Mouse (Mus musculus) kidney, embryonic 15.5 days (tissue): ENCODE data around the gene Dcaf5. TPM values are rescaled to one million over a fixed set of nuclear protein-coding genes. Genes with fewer than 3 reads are reported as not detected.
"Not testable (repeated sequence)": the region's sequence is repeated elsewhere in the genome, so short reads cannot be mapped to it uniquely, and the experiment has no call there.

Source experiments
- ATAC-seq: fragments of 200-750 bp; cut with Nextera tagmentation; replicated peaks from 2 replicates; pipeline ENCODE4 v1.8.0; 2017; ENCODE audit warnings: moderate TSS enrichment; ENCODE audit not compliant: low FRiP score
- H3K27ac ChIP-seq: fragments of 300-500 bp; sonication (generic); 2 replicates; pipeline ENCODE4 v1.5.1; 2015; ENCODE audit warnings: mild to moderate bottlenecking, inconsistent platforms
- H3K27me3 ChIP-seq: fragments of 300-500 bp; sonication (generic); 2 replicates; pipeline ENCODE4 v1.6.1; 2015; ENCODE audit warnings: inconsistent platforms
- H3K36me3 ChIP-seq: fragments of 300-500 bp; sonication (generic); 2 replicates; pipeline ENCODE4 v1.6.1; 2015; ENCODE audit warnings: inconsistent platforms
- H3K4me1 ChIP-seq: fragments of 300-500 bp; sonication (generic); 2 replicates; pipeline ENCODE4 v1.6.1; 2015; ENCODE audit warnings: inconsistent platforms
- H3K4me2 ChIP-seq: fragments of 300-500 bp; sonication (generic); 2 replicates; pipeline ENCODE4 v1.6.1; 2015; ENCODE audit warnings: moderate library complexity, mild to moderate bottlenecking, inconsistent platforms
- H3K4me3 ChIP-seq: fragments of 300-500 bp; sonication (generic); replicated peaks from 2 replicates; pipeline ENCODE4 v1.5.1; 2015; ENCODE audit warnings: mild to moderate bottlenecking, inconsistent platforms
- H3K9ac ChIP-seq: fragments of 300-500 bp; sonication (generic); 2 replicates; pipeline ENCODE4 v1.6.1; 2015; ENCODE audit warnings: mild to moderate bottlenecking, inconsistent platforms
- H3K9me3 ChIP-seq: fragments of 300-500 bp; sonication (generic); replicated peaks from 2 replicates; pipeline ENCODE4 v1.6.1; 2016; ENCODE audit warnings: inconsistent platforms
- WGBS: fragments of 180-500 bp; shearing (Covaris S2); methylation state at CpG from one replicate; pipeline ENCODE4 v1.1.7; 2015; ENCODE audit warnings: mixed read lengths; 5-methylcytosine and 5-hydroxymethylcytosine counted together
- polyA plus RNA-seq: library from polyadenylated mRNA; unstranded; fragments of >200 nt; fragmentation: Nextera tagmentation; extraction: Ambion mirVana; gene quantifications from 2 replicates; pipeline ENCODE4 v1.2.1, GENCODE M21; 2015

Gene Dcaf5
- polyA plus RNA-seq: 11.3 and 12.3 TPM in 2 replicates

DNA sequence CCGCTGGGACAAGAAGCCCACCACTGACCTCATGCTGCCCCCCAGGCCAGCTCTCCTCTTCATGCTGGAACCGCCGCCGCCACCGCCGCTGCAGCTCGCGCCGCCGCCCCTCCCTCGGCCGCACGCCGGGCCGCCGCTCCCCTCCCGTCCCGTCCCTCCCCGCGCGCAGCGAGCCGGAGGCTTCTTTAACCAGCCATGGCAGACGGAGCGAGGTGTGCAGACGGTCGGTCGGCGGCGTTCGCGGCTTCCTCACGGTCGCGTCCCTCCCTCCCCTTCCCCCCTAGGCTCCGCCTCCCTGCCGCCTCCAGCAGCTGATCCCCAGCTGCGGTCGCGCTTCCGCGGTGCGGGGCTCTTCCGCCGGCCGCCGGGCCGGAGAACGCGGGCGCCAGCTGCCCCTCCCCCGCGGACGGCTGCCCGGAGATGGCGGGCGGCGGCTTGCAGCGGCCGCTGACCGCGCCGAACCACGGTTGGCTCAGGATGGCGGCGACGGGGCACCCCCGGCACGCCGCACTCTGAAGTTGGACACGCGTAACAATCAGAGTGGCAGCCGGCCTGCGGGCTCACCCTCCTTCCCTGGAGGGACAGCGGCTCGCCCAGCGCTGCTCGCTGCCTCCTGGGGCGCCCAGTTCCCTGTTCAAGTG lies at the start of gene Dcaf5:
Dcaf5 (minus strand) TSS at position 266 of the 641 bp plus-strand sequence.
- Histone ChIP-seq H3K4me1 (peaks cover 20% of the 10 kb centered on the region), H3K4me2 (peak within 1 kb of the TSS; percentile 82), H3K27ac (peak within 1 kb of the TSS; percentile 98), H3K9me3 (no peaks in the 10 kb centered on the region), H3K27me3 (no peaks in the 10 kb centered on the region), H3K4me3 (peak within 1 kb of the TSS; percentile 76), H3K9ac (peak within 1 kb of the TSS; percentile 88), H3K36me3 (peaks cover 5% of the 10 kb centered on the region)
- ATAC-seq: peak; percentile 69
- WGBS: under 1% methylated on average over 65 of the region's 79 CpGs

DNA sequence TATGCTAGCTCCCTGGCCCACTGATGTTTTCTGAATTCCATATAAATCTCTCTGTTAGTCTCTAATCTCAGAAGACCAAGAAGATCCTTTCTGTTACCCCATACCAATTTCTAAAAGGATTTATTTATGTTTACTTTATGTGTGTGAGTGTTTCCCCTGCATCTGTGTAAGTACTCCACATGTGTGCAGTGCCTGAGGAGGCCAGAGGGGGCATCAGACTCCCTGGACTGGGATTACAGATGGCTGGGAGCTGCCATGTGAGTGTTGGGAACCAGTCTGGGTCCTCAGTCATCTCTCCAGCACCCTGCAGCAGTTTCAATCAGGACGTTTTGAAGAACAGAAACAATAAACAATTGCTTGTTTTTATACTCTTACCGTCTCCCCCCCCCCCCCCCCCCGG lies 47.0 kb upstream of the Dcaf5 start:
- Histone ChIP-seq H3K27me3 (no peaks in the 10 kb centered on the region), H3K4me1 (0 out of 2 replicates have a peak, but pooled peaks cover 3% of the 10 kb centered on the region), H3K4me3 (no peak overlapping the region), H3K36me3 (peaks cover 35% of the 10 kb centered on the region), H3K9ac (no peak overlapping the region), H3K4me2 (no peak overlapping the region), H3K9me3 (no peaks in the 10 kb centered on the region), H3K27ac (no peak overlapping the region)
- no peak for ATAC-seq
- WGBS: 71% methylated on average over 3 of the region's 3 CpGs

DNA sequence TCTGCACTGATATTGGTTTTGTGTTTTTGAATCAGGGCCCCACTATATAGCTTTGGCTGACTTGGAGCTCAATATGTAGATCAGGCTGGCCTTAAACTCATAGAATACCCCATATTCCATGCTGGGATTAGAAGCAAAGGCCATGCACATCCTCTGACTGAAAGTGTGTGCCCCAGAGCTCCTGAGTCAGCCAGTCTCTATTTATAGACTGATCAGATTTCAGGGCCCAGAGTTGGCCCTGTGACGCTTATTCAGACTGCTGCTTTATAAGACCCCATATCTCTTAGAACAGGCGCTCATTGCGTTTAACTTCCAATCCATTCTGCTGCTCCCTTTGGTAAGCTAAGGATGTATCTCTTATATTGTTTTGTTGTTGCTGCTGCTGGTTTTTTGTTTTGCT lies 43.6 kb upstream of the Dcaf5 start:
- H3K36me3 ChIP-seq: peaks cover 31% of the 10 kb centered on the region
- H3K27me3 ChIP-seq: no peaks in the 10 kb centered on the region
- ATAC-seq: no peak
- H3K4me3 ChIP-seq: no peak overlapping the region
- H3K4me1 ChIP-seq: no peaks in the 10 kb centered on the region
- no peak overlapping the region for H3K27ac ChIP-seq
- 85% methylated on average over 3 of the region's 3 CpGs for WGBS
- H3K9ac ChIP-seq: no peak overlapping the region
- no peak overlapping the region for H3K4me2 ChIP-seq
- H3K9me3 ChIP-seq: no peaks in the 10 kb centered on the region

DNA sequence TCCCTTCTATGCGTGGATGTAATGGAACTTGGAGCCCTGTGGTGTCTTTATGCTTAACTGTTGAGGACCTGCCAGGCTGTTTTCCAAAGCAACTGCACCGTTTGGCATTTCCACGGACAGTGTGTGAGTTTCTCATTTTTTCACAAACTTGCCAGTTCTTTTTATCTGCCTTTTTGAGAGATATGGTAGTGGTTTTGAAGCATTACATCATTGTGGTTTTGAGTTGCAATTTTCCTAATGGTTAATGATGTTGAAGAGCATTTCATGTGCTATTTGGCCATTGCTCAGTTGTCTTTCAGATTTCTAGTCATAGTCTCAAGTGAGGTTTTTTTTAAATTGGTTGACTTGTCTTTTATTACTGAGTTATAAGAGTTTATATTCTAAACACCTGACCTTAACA lies 37.3 kb upstream of the Dcaf5 start:
- H3K36me3 ChIP-seq: peaks cover 5% of the 10 kb centered on the region
- no peak overlapping the region for H3K4me3 ChIP-seq
- H3K27ac ChIP-seq: no peak overlapping the region
- H3K9ac ChIP-seq: no peak overlapping the region
- H3K9me3 ChIP-seq: no peaks in the 10 kb centered on the region
- 87% methylated on average over 3 of the region's 3 CpGs for WGBS
- no peak overlapping the region for H3K4me2 ChIP-seq
- H3K4me1 ChIP-seq: no peaks in the 10 kb centered on the region
- no peaks in the 10 kb centered on the region for H3K27me3 ChIP-seq
- ATAC-seq: no peak

DNA sequence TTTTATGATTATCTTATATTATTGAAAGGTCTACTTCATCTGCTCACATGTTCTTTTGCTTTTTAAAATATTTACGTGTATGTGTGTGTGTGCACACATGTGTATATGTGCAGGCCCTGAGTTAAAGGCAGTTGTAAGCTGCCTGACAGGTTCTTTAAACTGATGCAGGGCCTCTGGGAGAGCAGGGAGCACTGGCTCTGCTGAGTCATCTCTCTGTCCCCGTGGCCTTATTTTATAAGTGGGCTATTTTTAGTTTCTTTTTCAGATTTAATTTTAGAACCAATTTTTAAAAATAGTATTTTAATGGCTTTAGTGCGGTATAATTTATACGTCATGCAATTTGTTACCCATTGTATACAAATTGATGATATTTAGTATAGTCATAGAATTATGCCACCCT lies 35.5 kb upstream of the Dcaf5 start:
- no peak for ATAC-seq
- H3K27ac ChIP-seq: no peak overlapping the region
- 78% methylated on average over 4 of the region's 4 CpGs for WGBS

DNA sequence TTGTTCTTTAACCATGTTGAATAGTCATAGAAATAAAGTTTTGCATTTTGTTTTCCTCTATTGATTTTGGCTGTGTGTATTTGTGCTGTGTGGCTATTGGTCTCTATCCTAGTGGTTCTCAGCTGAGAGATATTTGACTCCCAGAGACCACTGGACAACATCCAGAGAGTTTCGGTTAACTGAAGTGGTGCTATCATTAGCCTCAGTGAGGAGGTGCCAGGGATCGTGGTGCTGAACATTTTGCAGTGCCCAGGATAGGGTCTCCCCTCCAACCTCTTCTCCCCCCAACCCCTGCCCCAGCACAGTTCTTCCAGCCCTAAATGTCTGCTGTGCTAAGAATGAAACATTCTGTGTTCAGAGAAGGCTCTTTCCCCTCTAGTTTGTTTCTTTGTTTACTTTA lies 33.8 kb upstream of the Dcaf5 start:
- WGBS: 83% methylated on average over 2 of the region's 2 CpGs
- no peak for ATAC-seq

More for the DNA sequence above, 35.5 kb upstream of the Dcaf5 start:
- no peaks in the 10 kb centered on the region for H3K27me3 ChIP-seq
- H3K4me2 ChIP-seq: no peak overlapping the region
- peaks cover 3% of the 10 kb centered on the region; the same call in 1 of the 2 replicates for H3K36me3 ChIP-seq
- no peaks in the 10 kb centered on the region for H3K9me3 ChIP-seq
- no peak overlapping the region for H3K4me3 ChIP-seq
- no peaks in the 10 kb centered on the region for H3K4me1 ChIP-seq
- H3K9ac ChIP-seq: no peak overlapping the region

DNA sequence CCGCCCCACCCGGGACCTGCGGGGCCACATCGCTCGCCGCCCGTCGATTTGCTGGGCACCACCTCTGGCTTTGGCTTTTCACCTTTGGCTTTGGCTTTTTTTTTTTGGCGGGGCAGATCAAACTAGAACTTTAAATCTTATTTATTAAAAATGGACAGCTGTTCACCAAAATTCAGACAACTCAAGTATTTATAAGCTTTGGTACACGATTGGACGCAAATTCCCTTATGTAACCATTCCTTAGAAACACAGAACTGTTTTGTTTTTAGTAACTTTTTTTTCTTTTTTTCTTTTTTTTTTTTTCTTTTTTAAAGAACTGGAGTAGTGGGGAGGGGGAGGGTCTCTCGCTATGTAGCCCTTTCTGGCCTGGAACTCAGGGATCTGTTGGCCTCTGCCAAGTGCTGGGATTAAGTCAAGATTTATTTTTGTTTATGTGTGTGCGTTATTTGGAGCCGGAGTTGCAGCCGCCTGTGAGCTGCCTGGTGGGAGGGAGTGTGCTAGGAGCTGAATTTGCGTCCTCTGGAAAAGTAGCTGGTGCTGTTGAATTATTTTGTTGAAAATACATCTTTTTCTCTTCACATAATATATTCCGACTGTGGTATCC lies 27.4 kb upstream of the Dcaf5 start:
- WGBS: 6% methylated on average over 17 of the region's 17 CpGs
- ATAC-seq: no peak
- Histone ChIP-seq H3K4me1 (peaks cover 8% of the 10 kb centered on the region), H3K9ac (peak overlapping the region; percentile 78), H3K27ac (peak overlapping the region; percentile 94), H3K9me3 (no peaks in the 10 kb centered on the region), H3K4me3 (peak overlapping the region; percentile 97), H3K27me3 (no peaks in the 10 kb centered on the region), H3K36me3 (no peaks in the 10 kb centered on the region), H3K4me2 (peak overlapping the region; percentile 85)

More for the DNA sequence above, 33.8 kb upstream of the Dcaf5 start:
- Histone ChIP-seq H3K27ac (no peak overlapping the region), H3K9me3 (no peaks in the 10 kb centered on the region), H3K4me3 (no peak overlapping the region), H3K9ac (no peak overlapping the region), H3K4me2 (no peak overlapping the region), H3K36me3 (no peaks in the 10 kb centered on the region), H3K27me3 (no peaks in the 10 kb centered on the region), H3K4me1 (no peaks in the 10 kb centered on the region)

DNA sequence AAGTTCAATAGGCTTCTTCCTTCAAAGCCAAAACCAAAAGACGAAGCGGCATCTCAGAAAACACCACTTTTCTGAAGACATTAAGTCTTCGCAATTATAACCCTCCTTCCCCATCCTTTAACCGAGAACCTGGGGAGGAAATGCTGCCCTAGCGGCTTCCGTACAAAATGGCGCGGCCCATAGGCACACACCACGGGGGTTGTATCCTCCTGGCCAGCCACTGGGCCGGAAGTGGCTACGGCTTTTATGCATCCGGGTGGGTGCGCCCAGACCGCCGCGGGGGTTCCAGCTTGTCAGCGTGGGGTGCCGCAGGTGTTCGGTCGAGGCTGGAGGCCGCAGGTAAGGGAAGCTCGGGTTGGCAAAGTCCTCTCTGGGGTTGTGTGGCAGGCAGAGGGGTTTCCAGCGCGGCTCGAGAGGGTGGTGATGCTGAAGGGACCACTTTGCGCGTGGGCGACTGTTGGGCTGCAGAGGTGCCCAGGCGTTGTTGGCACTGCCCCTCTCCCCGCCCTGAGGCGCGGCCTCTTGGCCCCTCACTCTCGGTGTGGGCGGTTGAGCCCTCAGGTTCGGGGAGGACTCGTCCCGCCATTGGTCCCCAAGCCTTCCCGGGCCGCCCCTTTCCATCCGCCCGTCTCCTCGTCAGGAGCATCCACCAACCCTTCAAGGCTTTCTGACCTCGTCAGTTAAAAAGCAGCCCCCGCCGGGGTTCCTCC lies 26.7 kb upstream of the Dcaf5 start, which contains the start of gene Exd2:
Exd2 (plus strand) TSS at position 154 of the 710 bp plus-strand sequence.
- Histone ChIP-seq H3K4me2 (peak within 1 kb of the TSS; percentile 85), H3K9ac (peak within 1 kb of the TSS; percentile 78), H3K4me1 (peaks cover 8% of the 10 kb centered on the region), H3K4me3 (peak within 1 kb of the TSS; percentile 97), H3K27me3 (no peaks in the 10 kb centered on the region), H3K27ac (peak within 1 kb of the TSS; percentile 94), H3K9me3 (no peaks in the 10 kb centered on the region), H3K36me3 (no peaks in the 10 kb centered on the region)
- under 1% methylated on average over 45 of the region's 45 CpGs for WGBS
- ATAC-seq: peak; percentile 99

DNA sequence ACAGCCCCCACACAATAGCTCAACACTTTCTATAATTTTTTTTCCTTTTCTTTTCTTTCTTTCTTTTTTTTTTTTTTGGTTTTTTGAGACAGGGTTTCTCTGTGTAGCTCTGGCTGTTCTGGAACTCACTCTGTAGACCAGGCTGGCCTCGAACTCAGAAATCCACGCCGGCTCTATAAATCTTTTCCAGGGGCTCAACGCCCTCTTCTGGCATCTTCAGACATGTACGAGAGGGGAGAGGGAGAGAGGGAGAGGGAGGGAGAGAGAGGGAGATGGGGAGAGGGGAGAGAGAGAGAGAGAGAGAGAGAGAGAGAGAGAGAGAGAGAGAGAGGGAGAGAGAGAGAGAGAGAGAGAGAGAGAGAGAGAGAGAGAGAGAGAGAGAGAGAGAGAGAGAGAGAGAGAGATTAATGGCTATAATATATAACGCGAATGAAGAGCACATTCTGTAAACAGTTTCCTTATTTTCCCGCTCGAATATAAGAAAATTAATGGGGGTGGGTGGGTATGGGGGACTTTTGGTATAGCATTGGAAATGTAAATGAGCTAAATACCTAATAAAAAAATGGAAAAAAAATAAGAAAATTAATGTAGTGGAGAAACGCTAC lies 26.0 kb upstream of the Dcaf5 start:
- H3K27me3 ChIP-seq, H3K9me3 ChIP-seq, H3K36me3 ChIP-seq, ATAC-seq, H3K4me1 ChIP-seq: not testable (repeated sequence)
- Histone ChIP-seq H3K9ac (peak overlapping the region; percentile 78; the same call in 1 of the 2 replicates), H3K27ac (peak overlapping the region; percentile 94), H3K4me3 (peak overlapping the region; percentile 97), H3K4me2 (peak overlapping the region; percentile 85)
- 8% methylated on average over 10 of the region's 10 CpGs for WGBS

DNA sequence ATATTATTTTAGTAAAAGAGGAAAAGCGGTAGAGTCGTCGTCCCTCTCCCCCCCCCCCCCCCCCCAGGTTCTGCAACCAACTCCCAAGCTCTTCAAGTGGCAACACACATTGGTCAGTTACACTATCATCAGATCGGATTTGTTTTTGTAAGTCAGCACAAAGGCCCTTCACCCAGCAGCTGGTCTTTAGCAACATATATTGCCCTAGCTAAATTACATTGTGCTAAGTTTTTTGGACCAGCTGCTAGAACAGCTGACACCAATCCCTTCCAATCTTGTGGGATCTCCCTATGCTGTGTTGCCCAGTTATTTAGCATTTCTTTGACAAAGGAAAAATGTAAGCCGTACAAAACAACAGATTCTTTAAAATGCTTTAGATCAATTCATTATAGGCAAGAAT lies 21.6 kb upstream of the Dcaf5 start:
- no peak overlapping the region for H3K9ac ChIP-seq
- no peak overlapping the region for H3K27ac ChIP-seq
- no peaks in the 10 kb centered on the region for H3K4me1 ChIP-seq
- no peak overlapping the region for H3K4me3 ChIP-seq
- H3K4me2 ChIP-seq: no peak overlapping the region
- ATAC-seq: no peak
- no peaks in the 10 kb centered on the region for H3K27me3 ChIP-seq
- 68% methylated on average over 5 of the region's 5 CpGs for WGBS
- H3K9me3 ChIP-seq: no peaks in the 10 kb centered on the region
- H3K36me3 ChIP-seq: no peaks in the 10 kb centered on the region

DNA sequence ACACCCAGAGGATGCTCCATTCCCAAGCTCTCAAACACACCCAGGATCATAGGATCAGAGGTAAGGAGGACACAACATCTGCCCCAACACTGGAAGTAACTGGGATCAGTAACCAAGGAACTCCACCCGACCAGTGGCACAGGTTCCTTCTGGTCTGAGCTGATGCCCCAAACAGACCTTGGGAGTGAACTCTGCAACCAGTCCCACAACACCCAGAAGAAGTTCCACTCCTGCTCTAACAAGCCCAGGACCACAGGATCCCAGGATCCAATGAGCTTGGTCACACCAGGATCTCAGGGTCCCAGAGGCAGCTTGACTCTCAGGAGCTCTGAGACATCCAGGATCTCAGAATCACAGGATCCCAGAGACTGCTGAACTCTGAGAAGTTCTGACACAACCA lies 17.1 kb upstream of the Dcaf5 start:
- H3K27me3 ChIP-seq: 0 out of 2 replicates have a peak, but pooled peaks cover 4% of the 10 kb centered on the region
- no peak overlapping the region for H3K4me2 ChIP-seq
- ATAC-seq: no peak
- no peak overlapping the region for H3K4me3 ChIP-seq
- H3K36me3 ChIP-seq: no peaks in the 10 kb centered on the region
- H3K4me1 ChIP-seq: no peaks in the 10 kb centered on the region
- no peak overlapping the region for H3K9ac ChIP-seq
- H3K27ac ChIP-seq: no peak overlapping the region
- 75% methylated on average over 1 of the region's 1 CpGs for WGBS
- no peaks in the 10 kb centered on the region for H3K9me3 ChIP-seq
